Mouse (Mus musculus) liver, embryonic 11.5 days (tissue): Measurements from ENCODE around the gene Wnt7b. TPM values are rescaled to one million over a fixed set of nuclear protein-coding genes. Genes with fewer than 3 reads are reported as not detected.

Source experiments
- ATAC-seq: fragments of 200-750 bp; cut with Nextera tagmentation; replicated peaks from 2 replicates; pipeline ENCODE4 v1.8.0; 2017; ENCODE audit warnings: moderate number of reproducible peaks, mild to moderate bottlenecking, moderate TSS enrichment, moderate library complexity; ENCODE audit not compliant: low FRiP score
- DNase-seq: peaks from one replicate; pipeline ENCODE4 v3.0.0-alpha.2; 2017; ENCODE audit warnings: low spot score
- H3K27ac ChIP-seq: fragments of 300-500 bp; sonication (generic); 2 replicates; pipeline ENCODE4 v1.5.1; 2014; ENCODE audit warnings: mild to moderate bottlenecking, low read depth, low read length, control low read depth
- H3K27me3 ChIP-seq: fragments of 300-500 bp; sonication (generic); replicated peaks from 2 replicates; pipeline ENCODE4 v1.6.1; 2014; ENCODE audit warnings: low read length, mixed read lengths; ENCODE audit not compliant: control insufficient read depth, insufficient read depth
- H3K36me3 ChIP-seq: fragments of 300-500 bp; sonication (generic); 2 replicates; pipeline ENCODE4 v1.6.1; 2014; ENCODE audit warnings: mild to moderate bottlenecking, low read length, moderate library complexity, mixed read lengths; ENCODE audit not compliant: control insufficient read depth, insufficient read depth
- H3K4me1 ChIP-seq: fragments of 300-500 bp; sonication (generic); replicated peaks from 2 replicates; pipeline ENCODE4 v1.6.1; 2014; ENCODE audit warnings: low read length, mixed read lengths; ENCODE audit not compliant: control insufficient read depth, insufficient read depth
- H3K4me2 ChIP-seq: fragments of 300-500 bp; sonication (generic); 2 replicates; pipeline ENCODE4 v1.6.1; 2014; ENCODE audit warnings: mild to moderate bottlenecking, control low read depth, moderate library complexity
- H3K4me3 ChIP-seq: fragments of 300-500 bp; sonication (generic); 2 replicates; pipeline ENCODE4 v1.5.1; 2014; ENCODE audit warnings: low read depth, low read length, control low read depth
- H3K9ac ChIP-seq: fragments of 300-500 bp; sonication (generic); 2 replicates; pipeline ENCODE4 v1.6.1; 2014; ENCODE audit warnings: low read depth, low read length, control low read depth
- H3K9me3 ChIP-seq: fragments of 300-500 bp; sonication (generic); 2 replicates; pipeline ENCODE4 v1.6.1; 2016; ENCODE audit warnings: low read length, inconsistent platforms, mixed read lengths; ENCODE audit not compliant: control insufficient read depth
- WGBS: fragments of 180-500 bp; shearing (Covaris S2); extraction: QIAGEN DNeasy Blood & Tissue Kit; methylation state at CpG from one replicate; pipeline ENCODE4 v1.1.7; 2014; 5-methylcytosine and 5-hydroxymethylcytosine counted together
- polyA plus RNA-seq: library from polyadenylated mRNA; unstranded; fragments of >200 nt; fragmentation: Nextera tagmentation; extraction: Ambion mirVana; gene quantifications from 2 replicates; pipeline ENCODE4 v1.2.1, GENCODE M21; 2014

The Wnt7b gene
- polyA plus RNA-seq: 1.2 and 2.2 TPM in 2 replicates

DNA sequence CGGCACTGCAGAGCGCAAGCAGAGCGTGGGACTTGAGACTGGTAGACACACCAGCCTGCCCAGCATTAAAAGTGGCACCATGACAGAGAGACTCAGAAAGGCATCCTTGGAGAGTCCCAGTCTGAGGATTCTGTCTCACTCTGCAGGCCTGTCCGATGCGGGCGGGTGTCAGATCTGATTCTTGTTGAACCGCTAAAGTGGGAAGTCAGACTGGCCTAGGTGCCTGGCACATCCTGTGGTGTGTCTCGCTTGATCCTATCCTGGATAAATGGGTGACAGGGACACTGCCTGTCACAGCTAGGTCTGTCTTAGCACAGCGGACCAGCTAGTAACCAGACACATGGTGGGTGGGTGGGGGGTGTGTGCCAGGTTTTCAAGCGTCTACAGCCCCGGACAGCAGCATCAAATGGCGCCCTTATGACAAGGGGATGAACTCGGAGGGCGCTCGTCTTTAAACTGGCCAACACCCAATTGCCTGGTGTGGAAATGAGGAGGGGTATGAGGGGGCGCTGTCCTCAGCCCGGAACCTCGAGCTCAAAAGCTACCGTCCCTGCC lies at the start of gene Wnt7b:
TSS of gene Wnt7b (minus strand) at position 118 of the 555 bp plus-strand sequence.
- WGBS: 9% methylated on average over 19 of the region's 19 CpGs
- Histone ChIP-seq H3K4me2 (peak within 1 kb of the TSS; percentile 70), H3K4me1 (peaks cover 2% of the 10 kb centered on the region; the same call in 1 of the 2 replicates), H3K27me3 (peaks cover 69% of the 10 kb centered on the region), H3K9ac (no peak within 1 kb of the TSS), H3K4me3 (peak within 1 kb of the TSS; percentile 49), H3K36me3 (no peaks in the 10 kb centered on the region), H3K9me3 (no peaks in the 10 kb centered on the region), H3K27ac (no peak within 1 kb of the TSS)
- ATAC-seq: no peak
- DNase-seq: no peak

GRCm38 (mm10) chr15:85631591-85631990 lies 49.3 kb upstream of the Wnt7b start:
- ATAC-seq: no peak
- no peak overlapping the region for H3K9ac ChIP-seq
- no peaks in the 10 kb centered on the region for H3K36me3 ChIP-seq
- no peak overlapping the region for H3K4me3 ChIP-seq
- H3K27me3 ChIP-seq: peaks cover 24% of the 10 kb centered on the region
- no peak for DNase-seq
- no peak overlapping the region for H3K4me2 ChIP-seq
- WGBS: 49% methylated on average over 2 of the region's 2 CpGs
- peaks cover 13% of the 10 kb centered on the region for H3K4me1 ChIP-seq
- no peaks in the 10 kb centered on the region for H3K9me3 ChIP-seq
- H3K27ac ChIP-seq: no peak overlapping the region

DNA sequence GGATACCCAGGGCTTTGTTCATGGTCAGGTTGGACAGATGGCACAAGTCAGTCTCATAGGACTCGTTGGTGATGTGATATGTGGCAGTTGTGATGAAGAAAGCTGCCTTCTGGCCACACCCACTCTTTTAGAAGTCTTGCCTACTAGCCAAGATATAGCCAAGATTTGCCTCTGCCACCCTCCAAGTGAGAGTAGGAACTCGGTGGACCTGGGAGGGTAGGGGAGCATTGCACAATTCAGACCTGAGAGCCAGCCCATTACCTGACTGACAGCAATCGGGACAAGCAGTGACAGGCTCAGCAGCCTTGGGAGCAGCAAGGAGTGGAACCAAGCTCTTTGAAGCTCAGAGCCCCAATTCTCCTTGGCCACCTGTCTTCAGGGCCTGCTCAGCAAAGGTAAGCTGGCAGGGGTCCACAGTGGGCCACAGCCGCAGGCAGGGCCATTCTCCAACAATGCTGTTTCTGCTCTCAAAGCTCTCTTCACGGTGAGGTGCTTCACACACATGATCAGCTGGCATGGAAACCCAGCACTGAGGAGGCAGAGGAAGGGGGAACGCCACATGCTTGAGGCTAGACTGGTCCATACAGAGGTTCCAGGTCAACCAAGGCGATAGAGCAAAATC lies 47.8 kb upstream of the Wnt7b start:
- Histone ChIP-seq H3K27me3 (peaks cover 40% of the 10 kb centered on the region), H3K4me3 (no peak overlapping the region), H3K9ac (no peak overlapping the region), H3K4me2 (no peak overlapping the region), H3K36me3 (no peaks in the 10 kb centered on the region), H3K9me3 (no peaks in the 10 kb centered on the region), H3K27ac (no peak overlapping the region), H3K4me1 (peaks cover 8% of the 10 kb centered on the region)
- ATAC-seq (no peak), DNase-seq (no peak)
- 76% methylated on average over 7 of the region's 7 CpGs for WGBS

GRCm38 (mm10) chr15:85625666-85626279 lies 43.5 kb upstream of the Wnt7b start:
- H3K27me3 ChIP-seq: peaks cover 70% of the 10 kb centered on the region
- 5% methylated on average over 53 of the region's 68 CpGs for WGBS
- no peaks in the 10 kb centered on the region for H3K36me3 ChIP-seq
- H3K9me3 ChIP-seq: no peaks in the 10 kb centered on the region
- ATAC-seq: no peak
- H3K4me2 ChIP-seq: peak overlapping the region; percentile 57
- H3K4me1 ChIP-seq: 0 out of 2 replicates have a peak, but pooled peaks cover 3% of the 10 kb centered on the region
- no peak for DNase-seq
- H3K4me3 ChIP-seq: peak overlapping the region; percentile 44
- H3K27ac ChIP-seq: no peak overlapping the region
- peak overlapping the region; percentile 32; the same call in 1 of the 2 replicates for H3K9ac ChIP-seq

GRCm38 (mm10) chr15:85622213-85622612 lies 39.9 kb upstream of the Wnt7b start:
- WGBS: 73% methylated on average over 13 of the region's 13 CpGs

DNA sequence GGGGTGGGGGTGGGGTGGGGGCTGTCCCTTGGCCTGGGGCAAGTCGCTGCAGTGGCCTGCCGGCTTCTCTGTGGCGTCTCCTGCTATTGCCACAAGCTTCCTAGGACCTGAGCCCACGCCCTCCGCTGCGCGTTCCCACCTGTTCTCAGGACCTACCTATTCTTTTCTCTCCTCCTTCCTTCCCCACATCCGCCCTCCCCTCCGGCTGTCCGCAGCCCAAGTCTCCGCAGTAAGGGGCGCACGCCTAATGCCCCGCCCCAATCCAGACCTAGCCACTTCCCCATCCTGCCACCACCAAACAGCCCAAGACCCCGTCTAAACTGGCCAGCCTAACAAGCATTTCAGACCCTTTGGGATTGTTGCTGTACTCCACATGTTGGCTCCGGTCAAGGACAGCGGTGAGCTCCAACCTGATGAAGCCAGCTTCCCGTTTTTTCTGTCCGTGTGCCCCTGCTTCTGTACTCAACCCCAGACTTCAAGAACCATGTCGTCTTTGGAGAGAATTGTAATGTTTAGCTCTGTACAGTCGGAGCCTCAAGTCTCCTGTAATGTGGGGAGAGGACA lies 33.3 kb upstream of the Wnt7b start:
- peaks cover 20% of the 10 kb centered on the region for H3K27me3 ChIP-seq
- no peak overlapping the region for H3K27ac ChIP-seq
- no peak overlapping the region for H3K9ac ChIP-seq
- H3K4me2 ChIP-seq: no peak overlapping the region
- WGBS: 19% methylated on average over 20 of the region's 21 CpGs
- no peak overlapping the region for H3K4me3 ChIP-seq
- H3K9me3 ChIP-seq: 0 out of 2 replicates have a peak, but pooled peaks cover 2% of the 10 kb centered on the region
- H3K4me1 ChIP-seq: no peaks in the 10 kb centered on the region; the same call in 1 of the 2 replicates
- no peaks in the 10 kb centered on the region for H3K36me3 ChIP-seq
- DNase-seq (no peak), ATAC-seq (no peak)

More at GRCm38 (mm10) chr15:85622213-85622612, 39.9 kb upstream of the Wnt7b start:
- ATAC-seq: no peak
- Histone ChIP-seq H3K9ac (no peak overlapping the region), H3K4me2 (no peak overlapping the region), H3K27me3 (peaks cover 54% of the 10 kb centered on the region), H3K4me3 (no peak overlapping the region), H3K9me3 (no peaks in the 10 kb centered on the region), H3K4me1 (0 out of 2 replicates have a peak, but pooled peaks cover 3% of the 10 kb centered on the region), H3K27ac (no peak overlapping the region), H3K36me3 (no peaks in the 10 kb centered on the region)
- no peak for DNase-seq

- DNase-seq (no peak), ATAC-seq (no peak)
- H3K9me3 ChIP-seq: 0 out of 2 replicates have a peak, but pooled peaks cover 2% of the 10 kb centered on the region
- H3K27ac ChIP-seq: no peak overlapping the region
- H3K4me3 ChIP-seq: no peak overlapping the region
- H3K27me3 ChIP-seq: peaks cover 20% of the 10 kb centered on the region
- H3K36me3 ChIP-seq: no peaks in the 10 kb centered on the region
- no peak overlapping the region for H3K9ac ChIP-seq
- H3K4me1 ChIP-seq: no peaks in the 10 kb centered on the region; the same call in 1 of the 2 replicates
- H3K4me2 ChIP-seq: no peak overlapping the region
- WGBS: 34% methylated on average over 22 of the region's 22 CpGs
Measured at GRCm38 (mm10) chr15:85615075-85615474, 32.8 kb upstream of the Wnt7b start.

DNA sequence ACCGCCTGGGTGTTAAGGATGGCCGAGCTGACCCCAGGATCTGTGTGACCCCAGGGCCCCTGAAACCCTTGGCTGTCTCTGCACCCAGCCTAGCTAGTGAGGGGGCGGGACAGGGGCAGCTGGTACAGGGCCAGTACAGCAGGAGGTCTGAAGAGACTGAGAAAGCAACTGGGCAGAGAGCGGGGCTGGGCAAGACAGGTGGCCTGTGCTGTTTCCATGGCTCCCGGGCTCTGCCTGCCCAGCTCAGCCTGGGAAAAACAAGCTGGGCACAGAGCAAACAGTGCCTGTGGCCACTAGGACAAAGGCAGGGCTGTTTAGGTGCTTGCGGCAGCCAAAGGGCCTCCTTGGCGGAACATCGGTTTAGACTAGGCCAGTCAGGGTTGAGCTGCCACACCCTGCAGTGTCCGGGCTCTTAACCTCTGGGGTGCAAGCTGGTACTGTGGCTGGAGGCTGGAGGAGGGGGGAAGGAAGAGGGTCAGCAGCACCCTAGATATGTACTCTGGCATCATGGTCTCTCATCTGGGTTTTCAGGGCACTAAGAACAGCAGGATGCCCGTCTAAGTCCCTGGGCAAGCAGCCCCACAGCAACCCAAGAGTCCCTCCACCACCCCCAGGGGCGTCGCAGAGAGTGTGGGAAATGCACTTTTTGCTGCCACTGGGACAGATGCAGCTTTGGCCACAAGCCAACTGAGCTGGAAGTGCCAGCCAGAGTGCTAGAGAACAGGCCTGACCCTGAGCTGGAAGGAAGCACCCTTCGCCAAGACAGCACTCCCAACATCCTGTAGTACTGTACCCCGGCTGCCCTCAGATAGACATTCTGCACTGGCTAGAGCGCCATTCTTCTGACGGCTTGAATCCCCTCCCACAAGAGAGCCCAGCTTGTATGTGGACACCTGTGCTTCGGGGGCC lies 31.3 kb upstream of the Wnt7b start:
- no peaks in the 10 kb centered on the region; the same call in 1 of the 2 replicates for H3K4me1 ChIP-seq
- 0 out of 2 replicates have a peak, but pooled peaks cover 2% of the 10 kb centered on the region for H3K9me3 ChIP-seq
- DNase-seq: no peak
- H3K27ac ChIP-seq: no peak overlapping the region
- WGBS: 79% methylated on average over 17 of the region's 17 CpGs
- H3K27me3 ChIP-seq: peaks cover 20% of the 10 kb centered on the region
- H3K4me3 ChIP-seq: no peak overlapping the region
- no peak overlapping the region for H3K9ac ChIP-seq
- H3K36me3 ChIP-seq: no peaks in the 10 kb centered on the region
- no peak overlapping the region for H3K4me2 ChIP-seq
- ATAC-seq: no peak
